Mouse (Mus musculus): ENCODE measurements around the gene Spryd3. TPM values are rescaled to one million over a fixed set of nuclear protein-coding genes. Genes with fewer than 3 reads are reported as not detected.

The Spryd3 gene
- total and polyA plus RNA-seq, 3 experiments = 29.3 to 35.4 TPM; not detected in 1

- H3K27ac ChIP-seq (ENCODE audit: control insufficient read depth, low read depth, low read length) = peak overlapping the region; percentile 6; the same call in 1 of the 2 replicates
- no peaks in the 10 kb centered on the region for H3K27me3 ChIP-seq (ENCODE audit: control insufficient read depth in 1 of 2, insufficient read depth in 2 of 2, low read length in 2 of 2)
- peaks cover 4 to 9% of the 10 kb centered on the region in 2 experiments for H3K36me3 ChIP-seq (ENCODE audit: control insufficient read depth in 1 of 2, insufficient read depth in 2 of 2, low read length in 2 of 2)
- peak overlapping the region; percentile 60 for H3K4me3 ChIP-seq (ENCODE audit: control insufficient read depth in 1 of 2, insufficient read depth in 1 of 2, low read depth in 2 of 2, low read length in 2 of 2)
- DNase-seq (ENCODE audit: low read depth, low spot score) = no peak
- no peak for TF ChIP-seq NRF1 (IDR thresholded peaks at IDR 0.05; ENCODE audit: insufficient read depth, low read depth, low read length, poor library complexity, severe bottlenecking)
- TF ChIP-seq SIN3A (IDR thresholded peaks at IDR 0.05; ENCODE audit: low read length) = 0 out of 2 replicates have a peak, but pooled peaks have one; percentile 38
- TF ChIP-seq MXI1 (IDR thresholded peaks at IDR 0.05; ENCODE audit: low read depth, low read length) = 0 out of 2 replicates have a peak, but pooled peaks have one; percentile 4
- peaks cover 0 to 21% of the 10 kb centered on the region in 2 experiments; a peak in 3 of 4 replicates for H3K4me1 ChIP-seq (ENCODE audit: control insufficient read depth in 1 of 2, insufficient read depth in 2 of 2, low read length in 2 of 2)
- no peaks in the 10 kb centered on the region; the same call in 1 of the 2 replicates for H3K79me2 ChIP-seq (ENCODE audit: control insufficient read depth, insufficient read depth, low read length, poor library complexity)
- no peaks in the 10 kb centered on the region for H3K9me3 ChIP-seq (replicated peaks; ENCODE audit: insufficient read depth, low read length)
- H3K9ac ChIP-seq (ENCODE audit: control insufficient read depth, low read depth, low read length, poor library complexity, severe bottlenecking) = peak overlapping the region; percentile 76
These were observed 36.3 kb downstream of the Spryd3 start for GRCm38 (mm10) chr15:102099771-102100160.

GRCm38 (mm10) chr15:102099260-102099659 is 36.8 kb downstream of the Spryd3 start:
- H3K4me3 ChIP-seq (ENCODE audit: control insufficient read depth in 1 of 2, insufficient read depth in 1 of 2, low read depth in 2 of 2, low read length in 2 of 2) = peak overlapping the region; percentile 60; a peak in 3 of 4 replicates
- TF ChIP-seq MAZ (IDR thresholded peaks at IDR 0.05; ENCODE audit: low read depth, low read length) (no peak), POLR2AphosphoS2 (IDR thresholded peaks at IDR 0.05; ENCODE audit: low read length) (peak; percentile 11)
- H3K36me3 ChIP-seq (ENCODE audit: control insufficient read depth in 1 of 2, insufficient read depth in 2 of 2, low read length in 2 of 2) = peaks cover 9% of the 10 kb centered on the region in 2 experiments
- no peaks in the 10 kb centered on the region for H3K9me3 ChIP-seq (replicated peaks; ENCODE audit: insufficient read depth, low read length)
- H3K79me2 ChIP-seq (ENCODE audit: control insufficient read depth, insufficient read depth, low read length, poor library complexity) = no peaks in the 10 kb centered on the region; the same call in 1 of the 2 replicates
- H3K27ac ChIP-seq (ENCODE audit: control insufficient read depth, low read depth, low read length) = no peak overlapping the region
- peak overlapping the region; percentile 76 for H3K9ac ChIP-seq (ENCODE audit: control insufficient read depth, low read depth, low read length, poor library complexity, severe bottlenecking)
- no peak for DNase-seq (ENCODE audit: low read depth, low spot score)
- peaks cover 0 to 21% of the 10 kb centered on the region in 2 experiments; a peak in 3 of 4 replicates for H3K4me1 ChIP-seq (ENCODE audit: control insufficient read depth in 1 of 2, insufficient read depth in 2 of 2, low read length in 2 of 2)
- H3K27me3 ChIP-seq (ENCODE audit: control insufficient read depth in 1 of 2, insufficient read depth in 2 of 2, low read length in 2 of 2) = no peaks in the 10 kb centered on the region

GRCm38 (mm10) chr15:102097991-102098555 is 38.0 kb downstream of the Spryd3 start:
- TF ChIP-seq NRF1 (IDR thresholded peaks at IDR 0.05; ENCODE audit: insufficient read depth, low read depth, low read length, poor library complexity, severe bottlenecking) (no peak), RAD21 (IDR thresholded peaks at IDR 0.05; ENCODE audit: low read depth, low read length) (no peak), ZMIZ1 (IDR thresholded peaks at IDR 0.05; ENCODE audit: low read depth, low read length) (0 out of 2 replicates have a peak, but pooled peaks have one; percentile 9), POLR2A (IDR thresholded peaks at IDR 0.05; ENCODE audit: control insufficient read depth in 1 of 2, insufficient read depth in 1 of 2, low read depth in 1 of 2, low read length in 2 of 2, poor library complexity in 1 of 2) (peak in 1 of 2 experiments; percentile 56; a peak in 2 of 4 replicates), POLR2AphosphoS2 (IDR thresholded peaks at IDR 0.05; ENCODE audit: low read length) (peak; percentile 62; the same call in 1 of the 2 replicates)

More at GRCm38 (mm10) chr15:102097991-102098555, 38.0 kb downstream of the Spryd3 start:
- Histone ChIP-seq H3K27me3 (ENCODE audit: control insufficient read depth in 1 of 2, insufficient read depth in 2 of 2, low read length in 2 of 2) (no peaks in the 10 kb centered on the region), H3K4me3 (ENCODE audit: control insufficient read depth in 1 of 2, insufficient read depth in 1 of 2, low read depth in 2 of 2, low read length in 2 of 2) (no peak overlapping the region), H3K9ac (ENCODE audit: control insufficient read depth, low read depth, low read length, poor library complexity, severe bottlenecking) (no peak overlapping the region), H3K27ac (ENCODE audit: control insufficient read depth, low read depth, low read length) (no peak overlapping the region), H3K4me1 (ENCODE audit: control insufficient read depth in 1 of 2, insufficient read depth in 2 of 2, low read length in 2 of 2) (peaks cover 0 to 21% of the 10 kb centered on the region in 2 experiments; a peak in 3 of 4 replicates), H3K79me2 (ENCODE audit: control insufficient read depth, insufficient read depth, low read length, poor library complexity) (no peaks in the 10 kb centered on the region; the same call in 1 of the 2 replicates), H3K9me3 (replicated peaks; ENCODE audit: insufficient read depth, low read length) (no peaks in the 10 kb centered on the region), H3K36me3 (ENCODE audit: control insufficient read depth in 1 of 2, insufficient read depth in 2 of 2, low read length in 2 of 2) (peaks cover 9 to 19% of the 10 kb centered on the region in 2 experiments)
- peak; percentile 56 for DNase-seq (ENCODE audit: low read depth, low spot score)
